Mouse (Mus musculus) kidney, embryonic 14.5 days (tissue): ENCODE data around the gene Aes. TPM values are rescaled to one million over a fixed set of nuclear protein-coding genes. Genes with fewer than 3 reads are reported as not detected.

Source experiments
- ATAC-seq: fragments of 200-750 bp; cut with Nextera tagmentation; 2 replicates; pipeline ENCODE4 v1.8.0; 2017; ENCODE audit warnings: moderate number of reproducible peaks, mild to moderate bottlenecking, moderate TSS enrichment, moderate library complexity; ENCODE audit not compliant: low FRiP score, low TSS enrichment
- H3K27ac ChIP-seq: fragments of 300-500 bp; sonication (generic); 2 replicates; pipeline ENCODE4 v1.5.1; 2014; ENCODE audit warnings: low read depth, mild to moderate bottlenecking, low read length, moderate library complexity, mixed read lengths
- H3K27me3 ChIP-seq: fragments of 300-500 bp; sonication (generic); 2 replicates; pipeline ENCODE4 v1.6.1; 2014; ENCODE audit warnings: mild to moderate bottlenecking, low read length; ENCODE audit not compliant: control insufficient read depth, insufficient read depth
- H3K36me3 ChIP-seq: fragments of 300-500 bp; sonication (generic); 2 replicates; pipeline ENCODE4 v1.6.1; 2014; ENCODE audit warnings: low read length, mixed read lengths; ENCODE audit not compliant: control insufficient read depth, insufficient read depth
- H3K4me1 ChIP-seq: fragments of 300-500 bp; sonication (generic); 2 replicates; pipeline ENCODE4 v1.6.1; 2014; ENCODE audit warnings: low read length, mixed read lengths; ENCODE audit not compliant: control insufficient read depth, insufficient read depth
- H3K4me2 ChIP-seq: fragments of 300-500 bp; sonication (generic); replicated peaks from 2 replicates; pipeline ENCODE4 v1.6.1; 2014; ENCODE audit warnings: low read depth, mild to moderate bottlenecking, low read length
- H3K4me3 ChIP-seq: fragments of 300-500 bp; sonication (generic); 2 replicates; pipeline ENCODE4 v1.5.1; 2014; ENCODE audit warnings: mild to moderate bottlenecking, low read length
- H3K9ac ChIP-seq: fragments of 300-500 bp; sonication (generic); 2 replicates; pipeline ENCODE4 v1.6.1; 2014; ENCODE audit warnings: low read depth, mild to moderate bottlenecking, low read length, moderate library complexity
- H3K9me3 ChIP-seq: fragments of 300-500 bp; sonication (generic); 2 replicates; pipeline ENCODE4 v1.6.1; 2016; ENCODE audit warnings: low read length; ENCODE audit not compliant: control insufficient read depth
- WGBS: fragments of 180-500 bp; shearing (Covaris S2); extraction: QIAGEN DNeasy Blood & Tissue Kit; methylation state at CpG from one replicate; pipeline ENCODE4 v1.1.7; 2014; 5-methylcytosine and 5-hydroxymethylcytosine counted together
- polyA plus RNA-seq: library from polyadenylated mRNA; unstranded; fragments of >200 nt; fragmentation: Nextera tagmentation; extraction: Ambion mirVana; gene quantifications from 2 replicates; pipeline ENCODE4 v1.2.1, GENCODE M21; 2014

Gene Aes
- polyA plus RNA-seq, 1 experiment from 2014 or later: 408 TPM

DNA sequence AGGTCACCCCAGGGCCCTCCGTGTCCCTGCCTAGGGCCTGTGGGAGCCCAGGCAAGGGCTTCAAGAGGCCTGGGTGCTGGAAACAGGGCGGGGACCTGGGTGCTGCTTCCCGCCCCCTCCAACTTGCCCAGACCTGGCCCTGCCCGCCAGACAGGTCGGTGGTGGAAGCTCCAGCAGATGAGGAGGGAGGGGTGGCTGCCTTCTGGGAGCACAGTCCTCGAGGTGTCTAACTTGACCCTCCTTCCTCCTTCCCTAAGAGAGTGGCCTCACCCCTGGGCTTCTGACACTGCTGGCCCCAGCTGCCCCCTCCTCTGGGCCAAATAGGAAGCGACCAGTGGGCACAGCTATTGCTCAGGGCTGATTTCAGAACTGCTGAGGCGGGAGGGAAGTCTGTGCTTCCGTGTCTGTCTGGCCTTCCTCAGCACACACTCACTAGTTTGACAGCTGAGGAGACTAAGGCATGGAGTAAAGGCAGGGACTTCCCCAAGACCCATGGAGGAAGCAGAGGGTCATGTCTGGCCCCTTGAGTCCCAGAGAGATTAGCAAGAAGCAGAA is 35.2 kb upstream of the Aes start, which contains the start of gene Gna15:
Gene Gna15 (minus strand): TSS at position 175 of the 555 bp plus-strand sequence.
- H3K4me3 ChIP-seq: no peak within 1 kb of the TSS
- H3K9me3 ChIP-seq: no peaks in the 10 kb centered on the region
- ATAC-seq: 0 out of 2 replicates have a peak, but pooled peaks have one; percentile 17
- H3K4me1 ChIP-seq: no peaks in the 10 kb centered on the region
- H3K4me2 ChIP-seq: no peak within 1 kb of the TSS
- H3K36me3 ChIP-seq: peaks cover 6% of the 10 kb centered on the region; the same call in 1 of the 2 replicates
- no peak within 1 kb of the TSS for H3K27ac ChIP-seq
- 0 out of 2 replicates have a peak within 1 kb of the TSS, but pooled peaks have one; percentile 7 for H3K9ac ChIP-seq
- H3K27me3 ChIP-seq: peaks cover 4% of the 10 kb centered on the region; the same call in 1 of the 2 replicates
- WGBS: 24% methylated on average over 9 of the region's 9 CpGs

DNA sequence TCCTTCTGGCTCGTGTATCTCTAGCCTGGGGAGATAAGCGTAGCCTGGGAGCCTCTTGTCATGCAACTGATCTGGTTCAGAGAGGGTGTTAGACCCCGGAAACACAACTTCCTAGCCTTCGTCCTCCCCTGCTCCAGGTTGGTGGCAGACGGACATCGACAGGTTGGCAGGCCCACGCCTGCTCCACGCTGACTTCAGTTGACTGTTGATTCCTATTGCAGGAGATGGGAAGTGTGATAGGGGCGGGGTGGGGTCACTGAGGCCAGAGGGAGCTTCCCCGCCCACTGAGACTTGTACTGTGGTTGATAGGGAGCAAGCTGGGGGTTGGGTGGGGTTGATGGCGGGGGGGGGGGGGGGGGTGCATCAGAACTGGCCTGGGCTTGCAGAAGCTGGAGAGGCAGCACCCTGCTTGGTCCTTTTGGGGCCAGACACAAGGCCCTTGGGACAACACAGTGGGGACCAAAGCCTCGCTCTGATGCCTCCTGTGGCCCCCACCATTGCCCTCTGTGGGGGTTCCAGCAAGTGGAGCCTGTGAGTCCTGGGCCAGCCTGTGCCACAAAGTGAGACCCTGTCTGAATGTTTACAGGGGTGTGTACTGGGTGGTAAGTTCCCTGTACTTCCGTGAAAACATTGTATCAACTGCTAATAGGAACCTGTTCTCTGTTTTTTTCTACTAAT is 34.1 kb upstream of the Aes start:
- H3K4me2 ChIP-seq: no peak overlapping the region
- H3K4me3 ChIP-seq: no peak overlapping the region
- no peak overlapping the region for H3K27ac ChIP-seq
- peaks cover 16% of the 10 kb centered on the region for H3K36me3 ChIP-seq
- no peaks in the 10 kb centered on the region for H3K4me1 ChIP-seq
- H3K9ac ChIP-seq: 0 out of 2 replicates have a peak overlapping the region, but pooled peaks have one; percentile 7
- no peaks in the 10 kb centered on the region for H3K9me3 ChIP-seq
- ATAC-seq: no peak
- peaks cover 4% of the 10 kb centered on the region; the same call in 1 of the 2 replicates for H3K27me3 ChIP-seq
- 60% methylated on average over 13 of the region's 13 CpGs for WGBS

DNA sequence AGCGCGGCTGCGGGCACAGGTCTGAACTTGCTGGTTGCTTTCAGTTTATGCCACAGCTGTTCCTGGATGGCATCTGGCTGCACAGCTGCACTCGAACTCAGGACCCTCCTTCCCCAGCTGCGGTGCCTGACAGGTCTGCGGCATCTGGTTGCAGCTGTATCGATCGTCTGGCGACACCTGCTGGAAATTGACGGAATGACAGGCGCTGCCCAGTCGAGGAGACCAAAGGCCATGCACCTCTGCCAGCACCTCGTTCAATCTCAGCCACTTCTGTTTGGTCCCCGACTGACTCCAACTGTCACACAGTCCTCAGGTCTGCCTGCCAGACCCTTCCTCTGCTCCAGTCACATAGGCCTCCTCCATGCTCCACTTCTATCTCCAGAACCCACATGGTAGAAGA is 32.5 kb upstream of the Aes start:
- Histone ChIP-seq H3K27me3 (peaks cover 4% of the 10 kb centered on the region; the same call in 1 of the 2 replicates), H3K9me3 (no peaks in the 10 kb centered on the region), H3K27ac (no peak overlapping the region), H3K4me3 (no peak overlapping the region), H3K4me1 (no peaks in the 10 kb centered on the region), H3K9ac (no peak overlapping the region), H3K4me2 (no peak overlapping the region), H3K36me3 (peaks cover 31% of the 10 kb centered on the region)
- 15% methylated on average over 14 of the region's 14 CpGs for WGBS
- peak; percentile 44; the same call in 1 of the 2 replicates for ATAC-seq

DNA sequence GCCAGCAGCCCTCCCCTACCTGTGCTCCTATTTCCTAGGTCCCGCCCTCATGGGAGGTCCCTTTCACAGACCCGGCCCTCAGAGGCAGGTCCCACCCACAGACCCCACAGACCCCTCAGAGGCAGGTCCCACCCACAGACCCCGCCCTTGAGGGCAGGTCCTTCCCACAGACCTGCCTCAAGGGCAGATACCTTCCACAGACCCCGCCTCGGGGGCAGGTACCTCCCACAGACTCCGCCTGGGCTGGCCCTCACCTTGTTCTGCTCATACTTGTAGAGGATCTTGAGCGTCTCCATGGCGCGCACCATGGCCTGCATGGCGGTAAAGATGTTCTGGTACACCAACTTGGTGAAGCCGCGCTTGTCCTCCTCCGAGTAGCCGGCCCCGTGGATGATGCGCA is 24.5 kb upstream of the Aes start:
- 57% methylated on average over 16 of the region's 16 CpGs for WGBS
- H3K36me3 ChIP-seq: peaks cover 38% of the 10 kb centered on the region

DNA sequence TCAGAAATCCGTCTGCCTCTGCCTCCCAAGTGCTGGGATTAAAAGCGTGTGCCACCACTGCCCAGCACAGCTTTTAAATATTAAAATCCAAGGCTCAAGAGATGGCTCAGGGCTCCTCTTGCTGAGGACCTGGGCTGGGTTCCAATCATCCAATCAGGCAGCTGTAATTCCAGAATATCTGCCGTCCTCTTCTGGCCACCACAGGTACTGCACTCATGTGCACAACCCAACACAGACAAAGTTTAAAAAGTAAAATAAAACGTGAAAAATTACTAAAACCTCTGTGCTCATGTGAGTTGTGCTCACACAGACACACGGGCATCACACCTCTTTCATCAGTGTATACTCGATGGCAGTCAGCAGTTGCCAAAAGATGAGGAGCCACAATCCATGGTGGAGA is 22.6 kb upstream of the Aes start:
- Histone ChIP-seq H3K36me3 (peaks cover 19% of the 10 kb centered on the region), H3K4me3 (no peak overlapping the region), H3K9me3 (no peaks in the 10 kb centered on the region), H3K27ac (no peak overlapping the region), H3K9ac (no peak overlapping the region), H3K27me3 (no peaks in the 10 kb centered on the region), H3K4me2 (no peak overlapping the region), H3K4me1 (peaks cover under 1% of the 10 kb centered on the region; the same call in 1 of the 2 replicates)
- 79% methylated on average over 6 of the region's 6 CpGs for WGBS
- ATAC-seq: no peak

More for the DNA sequence above, 24.5 kb upstream of the Aes start:
- Histone ChIP-seq H3K9me3 (no peaks in the 10 kb centered on the region), H3K27ac (no peak overlapping the region), H3K27me3 (no peaks in the 10 kb centered on the region), H3K9ac (no peak overlapping the region), H3K4me1 (no peaks in the 10 kb centered on the region), H3K4me3 (no peak overlapping the region), H3K4me2 (no peak overlapping the region)
- ATAC-seq: no peak

DNA sequence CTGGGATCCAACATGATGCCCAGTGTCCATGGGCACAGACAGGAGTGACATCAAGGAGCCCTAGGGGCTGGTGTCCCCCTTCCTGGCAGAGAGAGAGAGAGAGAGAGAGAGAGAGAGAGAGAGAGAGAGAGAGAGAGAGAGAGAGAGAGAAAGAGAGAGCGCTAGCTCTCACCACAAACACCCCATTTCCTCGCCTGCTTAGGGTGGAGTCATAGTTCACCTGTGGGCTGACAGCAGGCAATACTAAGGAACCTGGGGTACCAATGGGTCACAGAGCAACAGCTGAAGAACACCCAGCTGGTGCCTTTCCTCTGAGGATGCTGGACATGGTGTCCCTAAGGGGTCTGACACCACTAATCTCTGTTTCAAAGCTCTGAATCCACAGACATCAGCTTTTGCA is 21.9 kb upstream of the Aes start:
- Histone ChIP-seq H3K4me3 (no peak overlapping the region), H3K36me3 (peaks cover 14% of the 10 kb centered on the region), H3K9ac (no peak overlapping the region), H3K4me2 (no peak overlapping the region), H3K9me3 (no peaks in the 10 kb centered on the region), H3K27ac (no peak overlapping the region), H3K4me1 (peaks cover 8% of the 10 kb centered on the region; the same call in 1 of the 2 replicates), H3K27me3 (no peaks in the 10 kb centered on the region)
- WGBS: 96% methylated on average over 2 of the region's 2 CpGs
- ATAC-seq: no peak

DNA sequence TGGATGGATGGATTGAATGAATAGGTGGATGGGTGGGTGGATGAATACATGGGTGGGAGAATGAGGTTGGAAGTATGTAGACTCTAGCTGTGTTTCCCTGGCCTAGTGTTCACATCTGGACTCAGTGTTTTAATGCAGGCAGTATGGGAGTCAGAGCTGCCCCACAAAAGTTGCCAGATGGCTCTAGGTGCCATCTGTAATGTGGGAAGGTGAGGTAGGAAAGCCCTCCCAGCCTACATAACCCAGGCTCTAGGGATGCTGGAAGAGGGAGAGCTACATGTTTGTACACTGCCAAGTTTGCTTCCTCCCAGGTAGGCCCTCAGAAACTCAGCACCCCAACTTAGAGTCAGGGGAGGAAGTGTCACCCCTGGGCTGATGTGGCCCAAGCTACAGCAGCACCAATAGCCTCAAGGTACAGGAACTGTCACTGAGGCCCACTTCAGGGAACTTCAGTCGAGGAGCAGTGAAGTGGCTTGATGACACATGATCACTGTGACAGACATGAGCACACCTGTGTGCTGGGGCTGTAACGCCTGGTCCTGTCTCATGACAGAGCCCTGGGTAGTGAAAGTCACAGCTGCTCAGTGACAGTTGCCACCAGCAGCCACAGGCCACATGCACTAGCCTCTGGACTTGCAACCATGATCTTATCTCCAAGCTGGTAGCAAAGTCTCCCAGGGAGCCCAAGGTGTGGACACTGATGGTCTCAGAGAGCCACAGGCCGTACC is 20.8 kb upstream of the Aes start:
- H3K4me2 ChIP-seq: no peak overlapping the region
- no peaks in the 10 kb centered on the region for H3K9me3 ChIP-seq
- no peak overlapping the region for H3K4me3 ChIP-seq
- no peak for ATAC-seq
- 82% methylated on average over 3 of the region's 3 CpGs for WGBS
- peaks cover 18% of the 10 kb centered on the region for H3K4me1 ChIP-seq
- H3K27me3 ChIP-seq: no peaks in the 10 kb centered on the region
- no peak overlapping the region for H3K9ac ChIP-seq
- peaks cover 6% of the 10 kb centered on the region; the same call in 1 of the 2 replicates for H3K36me3 ChIP-seq
- H3K27ac ChIP-seq: no peak overlapping the region

DNA sequence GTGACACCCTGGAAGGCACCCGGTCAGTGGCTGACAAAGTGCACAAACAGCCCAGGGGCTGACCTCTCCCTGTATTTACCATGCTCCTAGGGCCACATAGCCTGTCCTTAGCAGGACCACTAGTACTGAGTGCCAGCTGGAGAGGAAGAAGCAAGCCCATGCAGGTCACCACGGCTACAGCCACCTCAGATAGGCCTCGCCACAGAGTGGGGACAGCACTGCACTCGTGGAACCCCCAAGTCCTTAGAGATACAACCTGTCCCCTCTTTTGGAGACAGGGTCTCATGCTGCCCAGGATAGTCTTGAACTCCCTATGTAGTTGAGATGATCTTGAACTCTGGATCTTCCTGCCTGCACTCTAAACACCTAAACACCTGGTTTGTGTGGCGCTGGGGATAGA is 17.9 kb upstream of the Aes start:
- Histone ChIP-seq H3K9ac (no peak overlapping the region), H3K4me2 (no peak overlapping the region), H3K4me3 (no peak overlapping the region), H3K27ac (no peak overlapping the region), H3K36me3 (peaks cover 2% of the 10 kb centered on the region; the same call in 1 of the 2 replicates), H3K9me3 (no peaks in the 10 kb centered on the region), H3K27me3 (no peaks in the 10 kb centered on the region), H3K4me1 (peaks cover 28% of the 10 kb centered on the region)
- WGBS: 73% methylated on average over 5 of the region's 5 CpGs
- ATAC-seq: no peak
